Mouse (Mus musculus) E14TG2a.4 (cell line): ENCODE results near the gene Mdm2.
"Not testable (repeated sequence)": the region's sequence is repeated elsewhere in the genome, so short reads cannot be mapped to it uniquely, and the experiment has no call there.

Experiments used
- H3K27me3 ChIP-seq: 2 replicates; pipeline ENCODE4 v1.6.1; 2014; ENCODE audit warnings: low read length, control low read depth; ENCODE audit not compliant: insufficient read depth
- H3K36me3 ChIP-seq: 2 replicates; pipeline ENCODE4 v1.6.1; 2014; ENCODE audit warnings: low read length, control low read depth; ENCODE audit not compliant: insufficient read depth
- H3K4me1 ChIP-seq: replicated peaks from 2 replicates; pipeline ENCODE4 v1.6.1; 2014; ENCODE audit warnings: low read depth, low read length, control low read depth
- H3K4me3 ChIP-seq: replicated peaks from 2 replicates; pipeline ENCODE4 v1.5.1; 2014; ENCODE audit warnings: mild to moderate bottlenecking, low read length
- H3K9me3 ChIP-seq: 2 replicates; pipeline ENCODE4 v1.6.1; 2014; ENCODE audit warnings: low read length, control low read depth
- CTCF ChIP-seq: conservative IDR thresholded peaks from 2 replicates; pipeline ENCODE4 v1.5.1; 2014; ENCODE audit warnings: low read length
- NANOG ChIP-seq: IDR thresholded peaks from 2 replicates; pipeline ENCODE4 v1.6.1; 2014; ENCODE audit warnings: borderline replicate concordance, low read length, mixed read lengths
- POU5F1 ChIP-seq: IDR thresholded peaks from 2 replicates; pipeline ENCODE4 v1.6.1; 2014; ENCODE audit warnings: low read length, borderline replicate concordance

Mdm2 gene

DNA sequence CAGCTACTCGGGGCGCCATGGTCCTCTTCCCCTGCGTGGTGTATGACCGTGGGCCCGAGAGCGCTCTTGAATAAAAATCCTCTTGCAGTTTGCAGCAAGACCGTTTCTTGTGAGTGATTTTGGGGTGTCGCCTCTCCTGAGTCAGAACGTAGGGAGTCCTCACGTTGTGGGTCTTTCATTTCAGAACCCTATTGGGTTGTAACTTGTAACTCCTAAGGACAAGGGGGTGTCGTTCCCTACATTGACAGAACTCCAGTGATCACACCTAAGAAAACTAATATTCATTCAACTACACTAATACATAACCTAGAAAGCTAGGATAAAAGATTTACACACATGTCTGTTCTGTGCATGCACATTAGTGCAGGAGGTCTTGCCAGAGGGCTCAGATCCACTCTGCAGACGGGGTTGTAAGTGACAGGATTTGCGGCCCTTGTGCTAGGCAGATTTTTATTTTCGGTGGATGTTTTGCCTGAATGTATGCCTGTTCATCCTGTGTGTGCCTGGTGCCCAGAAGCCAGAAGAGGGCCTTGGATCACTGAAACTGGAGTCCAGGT is 39.3 kb upstream of the Mdm2 start:
- no peaks in the 10 kb centered on the region for H3K27me3 ChIP-seq
- peaks cover 33% of the 10 kb centered on the region for H3K9me3 ChIP-seq
- TF ChIP-seq NANOG (no peak), CTCF (no peak), POU5F1 (no peak; the same call in 1 of the 2 replicates)
- no peak overlapping the region for H3K4me3 ChIP-seq
- peaks cover 11% of the 10 kb centered on the region for H3K4me1 ChIP-seq
- peaks cover 67% of the 10 kb centered on the region for H3K36me3 ChIP-seq

DNA sequence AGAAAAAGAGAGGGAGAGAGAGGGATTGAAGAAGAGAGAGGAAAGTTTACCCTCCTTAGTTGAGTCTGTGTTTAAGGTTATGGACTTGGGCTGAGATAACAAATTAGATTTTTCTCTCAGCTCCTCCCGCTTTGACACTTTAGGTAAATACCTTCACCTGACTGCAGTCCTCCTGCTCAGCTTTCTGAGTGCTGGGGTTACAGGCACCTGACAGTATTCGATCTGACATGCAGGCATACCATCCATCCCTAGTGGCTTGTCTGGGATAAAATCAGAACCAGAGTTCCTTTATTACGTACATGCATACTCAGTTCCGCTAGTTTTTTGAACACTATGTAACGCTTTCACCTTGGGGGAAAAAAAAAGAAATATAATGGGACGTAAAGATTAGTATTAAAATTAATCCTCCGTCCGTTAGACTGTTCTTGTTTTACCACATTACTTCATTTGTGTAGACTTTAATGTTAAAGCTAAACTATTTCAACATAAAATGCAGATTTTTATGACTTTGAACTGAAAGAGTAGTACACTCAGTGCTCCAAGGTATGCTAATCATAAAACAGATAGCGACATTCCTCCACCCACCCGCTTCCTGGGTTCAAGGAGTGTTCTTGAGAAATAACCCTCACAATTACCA is 38.6 kb upstream of the Mdm2 start:
- Histone ChIP-seq H3K27me3 (no peaks in the 10 kb centered on the region), H3K4me1 (peaks cover 14% of the 10 kb centered on the region)
- TF ChIP-seq POU5F1 = no peak
- TF ChIP-seq NANOG = no peak
- TF ChIP-seq CTCF = no peak

DNA sequence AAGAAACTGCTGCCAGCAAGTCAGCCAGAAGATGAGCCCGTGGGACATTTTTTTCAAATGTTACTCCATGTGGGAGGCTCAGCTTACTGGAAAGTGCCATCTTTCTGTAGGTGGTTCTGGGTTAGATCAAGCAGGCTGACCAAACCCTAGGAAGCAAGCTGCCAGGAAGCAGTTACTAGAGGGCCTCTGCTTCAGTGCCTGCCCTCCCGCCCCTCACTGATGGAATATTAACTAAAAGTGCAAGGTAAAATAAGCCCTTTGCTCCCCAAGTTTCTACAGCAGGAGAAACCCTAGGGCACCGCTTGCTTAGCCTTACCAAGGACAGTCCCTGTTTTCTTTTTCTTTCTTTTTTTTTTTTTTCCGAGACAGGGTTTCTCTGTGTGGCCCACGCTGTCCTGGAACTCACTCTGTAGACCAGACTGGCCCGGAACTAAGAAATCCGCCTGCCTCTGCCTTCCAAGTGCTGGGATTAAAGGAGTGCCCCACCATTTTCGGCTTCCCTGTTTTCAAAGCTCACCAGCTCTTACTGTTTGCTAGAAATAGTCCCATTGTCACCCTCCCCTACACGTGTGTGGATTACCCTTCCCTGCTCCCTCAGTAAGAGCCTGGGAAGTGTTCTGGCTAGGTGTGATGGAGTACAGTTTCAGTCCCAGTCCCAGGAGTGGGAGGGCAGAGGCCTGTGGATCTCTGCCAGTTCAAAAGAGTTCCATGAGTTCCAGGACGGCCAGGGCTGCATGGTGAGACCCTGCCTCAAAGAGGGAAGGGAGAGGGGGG is 37.9 kb upstream of the Mdm2 start:
- Histone ChIP-seq H3K36me3 (peaks cover 65% of the 10 kb centered on the region), H3K27me3 (no peaks in the 10 kb centered on the region), H3K4me3 (no peak overlapping the region), H3K4me1 (peaks cover 17% of the 10 kb centered on the region), H3K9me3 (peaks cover 33% of the 10 kb centered on the region)
- no peak for TF ChIP-seq CTCF

More for the DNA sequence above, 38.6 kb upstream of the Mdm2 start:
- Histone ChIP-seq H3K9me3 (peaks cover 33% of the 10 kb centered on the region), H3K4me3 (no peak overlapping the region), H3K36me3 (peaks cover 64% of the 10 kb centered on the region)

DNA sequence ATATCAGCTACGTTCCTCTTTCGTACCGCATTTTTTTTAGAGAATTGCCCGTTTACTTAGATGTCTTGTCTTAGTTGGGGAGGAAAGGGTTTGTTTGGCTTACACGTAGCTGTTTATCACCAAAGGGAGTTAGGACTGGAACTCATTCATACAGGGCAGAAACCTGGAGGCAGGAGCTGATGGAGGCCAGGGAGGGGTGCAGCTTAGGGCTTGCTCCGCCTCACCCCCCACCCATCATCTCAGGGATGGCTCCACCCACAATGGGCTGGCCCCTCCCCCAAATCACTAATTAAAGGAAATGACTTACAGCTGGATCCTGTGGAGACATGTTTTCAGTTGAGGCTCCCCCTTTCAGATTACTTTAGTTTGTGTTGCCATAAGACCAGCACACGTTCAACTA is 37.2 kb upstream of the Mdm2 start:
- Histone ChIP-seq H3K36me3 (peaks cover 65% of the 10 kb centered on the region), H3K9me3 (peaks cover 33% of the 10 kb centered on the region), H3K27me3 (no peaks in the 10 kb centered on the region), H3K4me1 (peaks cover 17% of the 10 kb centered on the region), H3K4me3 (no peak overlapping the region)
- TF ChIP-seq CTCF (no peak), POU5F1 (no peak), NANOG (no peak)

DNA sequence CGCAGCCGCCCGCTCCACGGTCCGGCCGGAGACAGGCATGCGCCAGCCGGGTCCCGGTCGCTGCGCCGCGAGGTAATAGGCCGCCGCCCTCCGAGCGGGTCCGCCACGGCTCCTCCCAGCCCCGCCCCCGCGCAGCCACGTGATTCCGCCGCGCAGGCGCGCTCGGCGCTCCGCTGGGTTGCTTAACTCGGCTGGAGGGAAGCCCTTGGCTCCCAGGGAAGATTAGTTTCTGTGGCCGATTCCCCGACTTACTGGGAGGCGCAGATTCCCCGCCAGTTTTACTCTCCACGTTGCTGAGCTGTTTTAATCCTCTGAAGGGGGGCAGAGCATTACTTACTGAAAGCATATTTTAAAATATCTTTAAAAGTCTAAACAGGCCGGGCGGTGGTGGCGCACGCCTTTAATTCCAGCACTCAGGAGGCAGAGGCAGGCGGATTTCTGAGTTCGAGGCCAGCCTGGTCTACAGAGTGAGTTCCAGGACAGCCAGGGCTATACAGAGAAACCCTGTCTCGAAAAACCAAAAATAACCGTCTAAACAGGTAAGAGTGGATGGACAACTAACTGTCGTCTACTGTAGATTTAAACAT is 35.8 kb upstream of the Mdm2 start, which contains the start of gene Slc35e3:
Gene Slc35e3, minus strand, starts transcription at position 69 of the 587 bp plus-strand sequence.
- Histone ChIP-seq H3K27me3 (no peaks in the 10 kb centered on the region), H3K9me3 (peaks cover 31% of the 10 kb centered on the region), H3K4me3 (peak within 1 kb of the TSS; percentile 76), H3K4me1 (peaks cover 27% of the 10 kb centered on the region), H3K36me3 (peaks cover 60% of the 10 kb centered on the region)
- TF ChIP-seq CTCF (no peak), POU5F1 (no peak), NANOG (no peak)

DNA sequence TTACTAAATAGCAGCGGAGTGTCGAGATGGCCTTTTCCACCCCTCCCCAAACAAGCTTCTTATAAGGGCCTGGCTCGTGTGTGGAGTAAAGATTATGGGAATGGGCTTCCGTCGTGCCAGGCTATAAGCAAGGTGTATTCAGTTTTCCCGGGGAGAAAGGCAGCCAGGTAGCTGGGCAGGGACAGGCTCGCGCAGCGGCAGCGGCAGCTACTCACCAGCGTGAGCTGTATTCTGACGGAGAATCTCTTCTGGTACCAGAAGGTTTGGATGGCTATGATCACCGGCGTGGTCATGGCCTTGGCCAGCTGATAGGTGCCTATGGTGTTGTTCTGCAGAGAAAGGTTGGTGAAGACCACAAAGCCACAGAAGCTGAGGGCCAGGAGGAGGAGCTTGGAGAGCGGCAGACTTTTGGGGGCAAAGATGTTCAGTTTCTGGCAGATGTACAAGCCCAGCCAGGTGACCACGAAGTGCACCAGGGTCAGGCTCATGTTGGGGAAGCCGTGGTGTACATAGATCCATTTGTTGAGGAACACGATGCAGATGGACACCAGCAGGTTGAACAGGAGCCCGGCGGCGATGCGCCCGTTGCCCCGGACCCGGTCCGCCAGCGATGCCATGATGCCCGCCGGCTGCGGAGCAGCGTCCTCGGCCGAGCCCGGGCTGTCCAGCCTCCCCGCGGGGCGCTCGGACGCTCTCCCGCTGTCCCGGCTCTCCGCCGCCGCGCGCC is 35.2 kb upstream of the Mdm2 start:
- not testable (repeated sequence) for H3K27me3 ChIP-seq
- H3K4me1 ChIP-seq = peaks cover 34% of the 10 kb centered on the region
- H3K9me3 ChIP-seq = peaks cover 24% of the 10 kb centered on the region
- peaks cover 59% of the 10 kb centered on the region for H3K36me3 ChIP-seq
- H3K4me3 ChIP-seq = peak overlapping the region; percentile 76

DNA sequence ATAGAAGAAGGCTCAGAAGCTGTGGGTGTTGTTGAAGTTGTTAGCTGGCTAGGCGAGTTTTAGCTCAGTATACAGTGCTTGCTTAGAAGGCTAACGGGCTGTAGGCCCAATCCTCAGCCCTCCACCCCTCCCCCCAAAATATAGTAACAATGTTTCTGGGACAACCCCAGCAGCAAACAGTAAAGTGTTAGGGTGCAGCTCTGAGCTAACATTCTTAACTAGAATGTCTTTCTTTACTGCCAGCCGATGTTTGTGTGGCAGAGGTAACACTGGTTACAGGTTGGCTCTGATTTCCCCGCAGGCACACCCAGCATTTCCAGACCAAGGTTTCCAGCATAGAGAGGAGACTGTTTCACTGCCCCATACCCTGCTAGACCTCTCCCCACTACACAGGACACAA is 33.4 kb upstream of the Mdm2 start:
- H3K36me3 ChIP-seq = peaks cover 60% of the 10 kb centered on the region
- H3K4me3 ChIP-seq = no peak overlapping the region
- TF ChIP-seq POU5F1 (no peak), CTCF (no peak), NANOG (no peak)
- no peaks in the 10 kb centered on the region for H3K27me3 ChIP-seq
- peaks cover 37% of the 10 kb centered on the region for H3K4me1 ChIP-seq
- H3K9me3 ChIP-seq = peaks cover 8% of the 10 kb centered on the region

DNA sequence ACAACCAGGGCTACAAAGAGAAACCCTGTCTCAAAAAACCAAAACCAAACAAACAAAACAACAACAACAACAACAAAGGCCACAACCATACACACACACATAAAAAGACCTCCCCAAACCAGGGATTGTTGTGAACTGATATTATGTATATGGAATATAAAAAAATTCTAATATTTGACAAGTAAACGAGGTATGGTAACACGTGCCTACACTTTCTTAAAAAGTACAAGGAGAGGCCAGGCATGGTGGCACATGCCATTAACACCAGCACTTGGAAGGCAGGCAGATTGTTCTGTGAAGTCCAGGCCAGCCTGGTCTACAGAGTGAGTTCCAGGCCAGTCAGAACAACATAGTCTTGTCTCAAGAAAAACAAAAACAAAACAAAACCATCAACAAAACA is 32.6 kb upstream of the Mdm2 start:
- Histone ChIP-seq H3K9me3 (0 out of 2 replicates have a peak, but pooled peaks cover under 1% of the 10 kb centered on the region), H3K27me3 (no peaks in the 10 kb centered on the region), H3K4me1 (peaks cover 45% of the 10 kb centered on the region), H3K4me3 (no peak overlapping the region), H3K36me3 (peaks cover 60% of the 10 kb centered on the region)
- no peak for TF ChIP-seq POU5F1
- no peak for TF ChIP-seq CTCF
- TF ChIP-seq NANOG = no peak
